Mouse (Mus musculus): ENCODE data around the gene Olfr139. TPM values are rescaled to one million over a fixed set of nuclear protein-coding genes. Genes with fewer than 3 reads are reported as not detected.

The Olfr139 gene
- not detected in 2 replicates for polyA plus RNA-seq (2011; ENCODE audit: insufficient read length, low read depth, missing spikeins)

- TF ChIP-seq POLR2A (IDR thresholded peaks at IDR 0.05; ENCODE audit: low read depth, low read length): no peak
- no peak for TF ChIP-seq CTCF (IDR thresholded peaks at IDR 0.05; ENCODE audit: borderline replicate concordance, insufficient read depth, low read length)
- no peak within 1 kb of the TSS for H3K4me3 ChIP-seq (ENCODE audit: insufficient read depth, low read length)
- no peak within 1 kb of the TSS for H3K27ac ChIP-seq (ENCODE audit: insufficient read depth, low read length)
- H3K4me1 ChIP-seq (ENCODE audit: control insufficient read depth, insufficient read depth, low read length): no peaks in the 10 kb centered on the region
These were observed at the start of gene Olfr139, which contains the start of gene Olfr399 for GRCm38 (mm10) chr11:74056451-74056850. Gene Olfr139 (minus strand): TSS chr11:74056551. Gene Olfr399 (minus strand): TSS chr11:74056615.

DNA sequence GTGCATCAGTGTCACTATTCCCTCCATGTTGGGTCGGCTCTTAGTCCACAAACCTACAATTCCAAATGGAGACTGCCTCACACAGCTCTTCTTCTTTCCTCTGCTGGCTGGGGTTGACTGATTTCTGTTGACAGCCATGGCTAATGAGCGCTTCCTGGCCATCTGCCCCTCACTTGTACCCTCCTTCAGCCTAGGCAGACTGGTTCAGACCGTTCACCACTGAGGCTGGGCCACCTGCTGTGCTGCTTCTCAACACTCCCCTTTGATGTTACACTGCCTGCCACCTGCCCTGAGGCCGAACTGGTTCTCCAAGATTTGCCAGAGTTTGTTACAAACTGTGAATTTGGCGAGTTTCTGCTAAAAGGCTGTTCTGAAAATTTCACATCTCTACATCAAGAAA lies 48.7 kb upstream of the Olfr139 start:
- no peak overlapping the region for H3K27ac ChIP-seq (ENCODE audit: insufficient read depth, low read length)
- no peaks in the 10 kb centered on the region for H3K4me1 ChIP-seq (ENCODE audit: control insufficient read depth, insufficient read depth, low read length)
- no peak overlapping the region for H3K4me3 ChIP-seq (ENCODE audit: insufficient read depth, low read length)
- TF ChIP-seq POLR2A (IDR thresholded peaks at IDR 0.05; ENCODE audit: low read depth, low read length) (no peak), CTCF (IDR thresholded peaks at IDR 0.05; ENCODE audit: borderline replicate concordance, insufficient read depth, low read length) (no peak)

DNA sequence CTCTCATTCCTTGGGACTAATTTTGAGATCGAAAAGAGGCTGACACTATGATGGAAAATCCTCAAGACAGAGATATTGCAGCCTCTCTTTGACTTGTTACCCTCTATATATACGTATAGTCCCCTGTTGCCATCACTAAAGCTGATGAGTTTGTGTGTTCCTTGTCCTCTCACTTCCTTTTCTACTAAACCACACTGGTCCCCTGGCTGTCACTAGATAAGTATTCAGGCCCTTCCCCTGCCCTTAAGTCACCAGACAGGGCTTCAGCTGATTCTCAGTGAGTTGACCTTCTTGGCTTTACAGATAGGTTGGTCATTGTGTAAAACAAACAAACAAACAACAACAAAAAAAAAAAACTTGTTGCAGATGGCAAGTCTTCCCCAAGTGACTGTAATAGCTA lies 45.2 kb upstream of the Olfr139 start:
- TF ChIP-seq CTCF (IDR thresholded peaks at IDR 0.05; ENCODE audit: borderline replicate concordance, insufficient read depth, low read length) (no peak), POLR2A (IDR thresholded peaks at IDR 0.05; ENCODE audit: low read depth, low read length) (no peak)

GRCm38 (mm10) chr11:74100724-74101123 lies 44.4 kb upstream of the Olfr139 start:
- H3K27ac ChIP-seq (ENCODE audit: insufficient read depth, low read length): no peak overlapping the region
- H3K4me1 ChIP-seq (ENCODE audit: control insufficient read depth, insufficient read depth, low read length): no peaks in the 10 kb centered on the region
- TF ChIP-seq POLR2A (IDR thresholded peaks at IDR 0.05; ENCODE audit: low read depth, low read length) (no peak), CTCF (IDR thresholded peaks at IDR 0.05; ENCODE audit: borderline replicate concordance, insufficient read depth, low read length) (no peak)
- H3K4me3 ChIP-seq (ENCODE audit: insufficient read depth, low read length): no peak overlapping the region

More for the DNA sequence above, 45.2 kb upstream of the Olfr139 start:
- H3K4me1 ChIP-seq (ENCODE audit: control insufficient read depth, insufficient read depth, low read length): no peaks in the 10 kb centered on the region
- no peak overlapping the region for H3K4me3 ChIP-seq (ENCODE audit: insufficient read depth, low read length)
- no peak overlapping the region for H3K27ac ChIP-seq (ENCODE audit: insufficient read depth, low read length)

GRCm38 (mm10) chr11:74069655-74070054 lies 13.3 kb upstream of the Olfr139 start, which contains the start of gene Zfp616:
Gene Zfp616 (plus strand): TSS chr11:74069955.
- TF ChIP-seq CTCF (IDR thresholded peaks at IDR 0.05; ENCODE audit: borderline replicate concordance, insufficient read depth, low read length): no peak
- no peak for TF ChIP-seq POLR2A (IDR thresholded peaks at IDR 0.05; ENCODE audit: low read depth, low read length)
- Histone ChIP-seq H3K27ac (ENCODE audit: insufficient read depth, low read length) (no peak within 1 kb of the TSS), H3K4me3 (ENCODE audit: insufficient read depth, low read length) (no peak within 1 kb of the TSS), H3K4me1 (ENCODE audit: control insufficient read depth, insufficient read depth, low read length) (no peaks in the 10 kb centered on the region)

GRCm38 (mm10) chr11:74051347-74051746 lies 5.0 kb downstream of the Olfr139 start:
- TF ChIP-seq CTCF (IDR thresholded peaks at IDR 0.05; ENCODE audit: borderline replicate concordance, insufficient read depth, low read length) (no peak), POLR2A (IDR thresholded peaks at IDR 0.05; ENCODE audit: low read depth, low read length) (no peak)
- H3K27ac ChIP-seq (ENCODE audit: insufficient read depth, low read length): no peak overlapping the region

More at GRCm38 (mm10) chr11:74051347-74051746, 5.0 kb downstream of the Olfr139 start:
- Histone ChIP-seq H3K4me1 (ENCODE audit: control insufficient read depth, insufficient read depth, low read length) (no peaks in the 10 kb centered on the region), H3K4me3 (ENCODE audit: insufficient read depth, low read length) (no peak overlapping the region)

Other genes starting within 250 kb of the Olfr139 start
- not detected in 2 replicates for gene Olfr392, start 239.5 kb downstream of the Olfr139 start, polyA plus RNA-seq (2011; ENCODE audit: insufficient read length, low read depth, missing spikeins)
- gene Olfr393, start 205.1 kb downstream of the Olfr139 start, polyA plus RNA-seq (2011; ENCODE audit: insufficient read length, low read depth, missing spikeins): not detected in 2 replicates
- not detected in 2 replicates for gene Olfr394, start 165.8 kb downstream of the Olfr139 start, polyA plus RNA-seq (2011; ENCODE audit: insufficient read length, low read depth, missing spikeins)
- not detected in 2 replicates for gene Olfr395, start 147.3 kb downstream of the Olfr139 start, polyA plus RNA-seq (2011; ENCODE audit: insufficient read length, low read depth, missing spikeins)
- not detected in 2 replicates for gene Olfr23, start 119.9 kb downstream of the Olfr139 start, polyA plus RNA-seq (2011; ENCODE audit: insufficient read length, low read depth, missing spikeins)
- not detected in 2 replicates for gene Olfr397, start 95.7 kb downstream of the Olfr139 start, polyA plus RNA-seq (2011; ENCODE audit: insufficient read length, low read depth, missing spikeins)
- not detected in 2 replicates for gene Olfr398, start 66.1 kb downstream of the Olfr139 start, polyA plus RNA-seq (2011; ENCODE audit: insufficient read length, low read depth, missing spikeins)
- gene Olfr399, start 64 bp upstream of the Olfr139 start, polyA plus RNA-seq (2011; ENCODE audit: insufficient read length, low read depth, missing spikeins): not detected in 2 replicates
- not detected in 2 replicates for gene Zfp616, start 13.4 kb upstream of the Olfr139 start, polyA plus RNA-seq (2011; ENCODE audit: insufficient read length, low read depth, missing spikeins)
- gene Olfr401, start 57.2 kb upstream of the Olfr139 start, polyA plus RNA-seq (2011; ENCODE audit: insufficient read length, low read depth, missing spikeins): not detected in 2 replicates
- not detected in 2 replicates for gene Olfr402, start 97.0 kb upstream of the Olfr139 start, polyA plus RNA-seq (2011; ENCODE audit: insufficient read length, low read depth, missing spikeins)
- gene Olfr403, start 129.7 kb upstream of the Olfr139 start, polyA plus RNA-seq (2011; ENCODE audit: insufficient read length, low read depth, missing spikeins): not detected in 2 replicates
- not detected in 2 replicates for gene Olfr43, start 154.8 kb upstream of the Olfr139 start, polyA plus RNA-seq (2011; ENCODE audit: insufficient read length, low read depth, missing spikeins)
- gene Olfr406, start 203.3 kb upstream of the Olfr139 start, polyA plus RNA-seq (2011; ENCODE audit: insufficient read length, low read depth, missing spikeins): not detected in 2 replicates
- gene Olfr59, start 227.2 kb upstream of the Olfr139 start, polyA plus RNA-seq (2011; ENCODE audit: insufficient read length, low read depth, missing spikeins): not detected in 2 replicates

All from embryonic fibroblast, embryonic 13.5 days (primary cell).